Mouse (Mus musculus) thymus, adult 18-20 months (tissue): Measurements from ENCODE around the gene Cwc22.
"Not testable (repeated sequence)": the region's sequence is repeated elsewhere in the genome, so short reads cannot be mapped to it uniquely, and the experiment has no call there.

Experiments
- DNase-seq, 2 experiments: peaks; one replicate each; pipeline ENCODE4 v3.0.0; 2022; ENCODE audit warnings: mixed read lengths in 2 of 2

Gene Cwc22

GRCm38 (mm10) chr2:77895906-77896570 lies 50.1 kb downstream of the Cwc22 start:
- DNase-seq: not testable (repeated sequence)

- DNase-seq: no peak
Measured at GRCm38 (mm10) chr2:77894896-77895295, 51.3 kb downstream of the Cwc22 start.

GRCm38 (mm10) chr2:77893505-77893904 lies 52.7 kb downstream of the Cwc22 start:
- no peak for DNase-seq

- DNase-seq: no peak
Measured at GRCm38 (mm10) chr2:77892573-77892972, 53.6 kb downstream of the Cwc22 start.

DNA sequence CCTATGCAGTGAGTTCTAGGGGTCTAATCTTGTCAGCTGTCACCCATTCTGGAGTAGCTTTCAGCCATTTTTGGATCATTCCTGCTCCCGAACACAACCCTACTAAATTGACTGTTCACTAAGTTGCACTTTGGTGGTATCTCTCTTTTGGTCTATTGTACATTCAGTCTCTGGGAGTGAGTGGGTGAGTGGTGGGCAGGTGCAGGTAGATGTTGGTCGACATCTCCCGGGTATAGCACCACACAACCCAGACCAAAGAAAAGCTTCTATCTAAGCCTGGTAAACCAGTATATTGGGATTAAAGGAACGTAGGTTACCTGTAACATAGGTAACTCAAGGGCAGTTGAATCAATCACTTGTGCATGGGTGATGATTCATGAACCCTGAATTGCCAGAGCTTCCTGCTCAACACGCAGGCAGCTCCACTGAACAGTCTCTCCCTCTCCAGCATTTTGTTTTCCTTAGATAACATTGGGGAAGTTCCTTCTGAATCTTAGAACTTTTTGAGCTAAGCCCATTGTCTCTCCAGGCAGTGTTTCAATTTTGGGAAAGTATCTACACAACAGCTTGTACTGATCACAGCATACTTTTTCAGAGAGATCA lies 55.2 kb downstream of the Cwc22 start:
- DNase-seq: no peak

DNA sequence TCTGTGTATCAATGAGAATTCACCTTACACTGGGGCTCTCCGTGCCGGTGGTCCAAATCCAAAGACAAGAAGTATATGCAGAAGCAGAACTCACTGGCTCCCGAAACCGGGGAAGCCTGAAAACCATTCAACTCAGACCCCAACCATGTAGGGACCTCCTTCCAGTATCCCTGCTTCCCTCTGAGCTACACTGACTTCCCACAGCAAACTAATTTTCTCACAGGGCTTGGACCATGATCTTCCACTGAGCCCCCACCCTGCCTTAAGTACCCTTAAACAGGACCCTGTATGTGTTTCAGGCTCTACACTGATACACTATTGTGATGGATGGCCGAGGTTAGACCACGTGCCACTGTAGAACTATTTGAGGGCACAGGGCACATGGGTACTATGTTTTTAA lies 56.2 kb downstream of the Cwc22 start:
- DNase-seq: no peak

GRCm38 (mm10) chr2:77889401-77889800 lies 56.8 kb downstream of the Cwc22 start:
- DNase-seq: no peak

DNA sequence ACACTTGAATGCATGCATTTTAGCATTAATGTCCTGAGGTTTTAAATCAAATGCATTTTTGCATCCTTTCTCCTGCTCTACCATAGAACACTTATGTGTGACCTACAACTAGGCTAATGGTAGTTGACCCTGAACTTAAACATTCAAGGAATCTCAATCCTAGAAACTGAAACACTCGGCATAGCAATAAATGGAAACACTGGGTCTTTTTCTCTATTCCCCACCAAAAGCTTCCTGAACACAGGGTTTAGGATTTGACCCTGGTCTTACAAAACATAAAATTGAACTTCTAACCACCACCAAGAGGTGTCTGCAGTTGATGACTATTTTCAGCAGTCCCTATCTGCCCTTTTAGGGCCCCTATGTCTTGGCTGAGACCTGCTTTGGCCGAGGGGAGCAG lies 57.3 kb downstream of the Cwc22 start:
- no peak for DNase-seq

GRCm38 (mm10) chr2:77888056-77888455 lies 58.1 kb downstream of the Cwc22 start:
- no peak for DNase-seq

DNA sequence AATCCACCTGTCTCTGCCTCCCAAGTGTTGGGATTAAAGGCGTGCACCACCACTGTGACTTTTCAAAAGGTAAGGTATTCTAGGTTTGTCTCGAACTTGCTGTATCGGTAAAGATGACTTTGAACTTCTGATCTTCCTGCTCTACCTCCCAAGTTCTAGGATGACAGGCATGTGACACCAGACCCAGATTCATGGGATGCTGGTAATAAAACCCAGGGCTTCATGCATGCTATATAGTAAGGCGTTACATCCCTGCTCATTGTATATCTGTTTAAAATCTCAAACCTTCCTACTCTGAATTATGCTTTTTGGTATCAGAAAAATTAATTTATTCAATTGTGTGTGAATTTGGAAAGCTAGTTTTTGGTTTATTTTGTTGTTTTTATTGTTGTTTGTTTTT lies 59.0 kb downstream of the Cwc22 start:
- no peak for DNase-seq

DNA sequence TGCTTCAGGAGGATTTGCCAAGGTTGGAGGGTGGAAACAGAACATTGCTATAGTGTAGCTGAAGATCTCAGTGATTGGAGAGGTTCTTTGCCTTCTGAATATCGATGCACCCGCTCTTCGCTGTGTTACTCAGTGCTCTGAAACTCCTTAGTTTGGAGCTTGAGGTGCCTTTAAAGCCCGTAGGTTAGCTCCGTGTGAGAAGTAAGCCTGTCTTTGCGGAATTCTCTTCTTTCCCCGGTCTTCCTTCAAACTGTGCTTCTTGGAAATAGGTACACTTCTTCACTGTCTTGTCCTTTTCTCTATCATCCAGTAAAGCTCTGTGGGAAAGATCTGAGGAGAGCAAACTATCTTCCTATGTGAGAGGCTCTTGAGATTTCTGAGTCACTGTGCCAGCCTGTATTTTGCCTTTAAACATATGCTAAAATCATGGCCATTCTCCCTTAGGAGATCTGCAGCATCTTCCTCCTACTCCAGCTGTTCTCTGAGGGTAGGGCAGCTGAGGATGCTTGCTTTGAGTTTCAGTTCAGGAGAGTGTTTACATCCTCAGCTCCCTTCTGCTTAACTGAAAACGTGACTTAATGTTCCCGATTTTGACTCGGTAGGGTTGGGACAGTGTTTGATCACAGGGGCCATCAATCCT lies 60.6 kb downstream of the Cwc22 start:
- DNase-seq: no peak

DNA sequence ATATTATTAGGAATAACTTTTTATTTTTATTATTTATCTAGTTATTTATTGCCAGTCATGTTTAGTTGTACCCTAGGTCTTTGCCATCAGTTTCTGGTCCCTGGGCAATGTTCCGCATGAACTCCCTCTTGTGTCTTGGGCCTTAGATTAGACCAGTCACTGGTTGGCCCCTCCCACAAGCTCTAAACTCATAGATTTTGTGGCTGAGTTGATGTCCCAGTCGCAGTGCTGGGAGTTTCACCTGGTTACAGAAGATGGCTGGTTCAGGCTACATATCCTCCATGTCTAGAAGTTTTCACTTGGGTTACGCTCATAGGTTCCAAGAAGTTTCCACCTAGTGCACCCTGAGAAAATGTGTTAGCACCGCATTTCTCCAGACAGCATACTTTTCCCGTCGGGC lies 61.1 kb downstream of the Cwc22 start:
- no peak for DNase-seq

DNA sequence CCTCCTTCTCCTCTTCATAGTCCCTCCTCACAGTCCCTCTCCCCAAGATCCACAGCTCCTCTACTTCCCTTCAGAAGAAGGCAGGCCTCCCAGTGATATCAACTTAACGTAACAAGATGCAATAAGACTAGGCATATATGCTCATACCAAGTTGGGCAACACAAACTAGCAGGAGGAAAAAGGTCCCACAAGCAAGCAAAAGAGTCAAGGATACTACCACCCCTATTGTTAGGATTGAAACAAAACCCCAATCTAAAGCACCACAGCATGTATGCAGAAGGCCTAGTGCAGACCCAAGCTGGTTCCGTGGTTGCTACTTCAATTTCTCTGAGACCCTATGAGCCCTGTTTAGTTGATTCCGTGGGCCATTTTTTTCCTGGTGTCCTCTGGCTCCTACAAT lies 61.7 kb downstream of the Cwc22 start:
- no peak for DNase-seq

DNA sequence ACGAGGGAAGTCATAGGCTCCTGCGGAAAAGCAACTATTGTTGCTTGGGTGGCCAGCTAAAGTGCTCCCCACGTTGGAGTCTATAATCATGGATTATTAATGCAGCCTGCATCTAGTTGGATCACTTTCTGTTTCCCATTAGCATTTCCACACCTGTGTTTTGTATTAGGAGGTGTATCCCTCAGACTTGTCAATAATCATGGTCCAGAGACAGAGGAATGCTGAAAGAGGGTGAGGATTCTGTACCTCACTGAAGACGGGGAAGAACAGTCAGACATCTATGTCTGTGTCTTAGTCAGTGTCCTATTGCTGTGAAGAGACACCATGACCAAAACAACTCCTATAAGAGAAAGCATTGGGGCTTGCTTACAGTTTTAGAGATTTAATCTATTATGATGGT lies 63.2 kb downstream of the Cwc22 start:
- DNase-seq: no peak

DNA sequence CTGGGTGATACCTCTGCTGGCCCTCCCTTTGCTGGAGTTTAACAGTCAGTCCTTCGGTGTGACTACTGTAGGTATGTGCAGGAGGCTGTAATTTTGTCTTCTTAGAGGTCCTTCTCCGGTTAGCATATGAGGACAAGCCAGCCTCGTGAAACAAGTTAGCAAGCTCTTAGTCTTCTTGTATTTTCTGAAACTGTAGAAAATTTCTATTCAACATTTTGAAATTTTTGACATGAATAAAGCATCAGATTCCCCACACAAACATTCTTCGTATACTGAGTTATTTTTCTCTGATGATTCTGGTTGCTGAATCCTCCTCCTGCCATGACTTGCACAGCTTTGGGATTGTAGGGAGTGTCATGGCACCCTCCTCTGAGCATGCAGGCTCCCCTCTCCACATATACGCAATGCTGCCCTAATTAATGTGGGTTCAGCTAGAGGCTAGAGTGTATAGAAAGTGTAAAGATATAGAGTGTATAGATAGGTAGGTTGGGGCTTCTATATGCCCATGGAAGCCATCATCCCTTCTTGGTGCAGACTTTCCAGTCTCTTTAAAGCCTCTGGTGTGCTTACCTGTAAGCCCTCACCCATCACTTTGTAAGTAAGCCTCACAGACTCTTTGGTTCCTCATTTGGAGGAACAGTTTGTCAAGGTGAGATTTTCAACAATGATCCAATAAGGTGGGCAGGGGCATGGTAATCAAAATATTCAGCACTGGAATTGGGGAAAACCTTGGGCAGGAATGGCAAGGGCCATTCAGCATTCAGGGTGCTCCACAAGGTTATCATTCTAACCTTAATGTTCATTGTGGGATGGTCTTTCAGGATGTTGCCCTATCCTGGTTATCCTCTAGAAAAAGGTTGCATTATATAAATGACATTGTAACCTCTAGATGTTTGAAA lies 64.6 kb downstream of the Cwc22 start:
- no peak for DNase-seq

GRCm38 (mm10) chr2:77880351-77880750 lies 65.8 kb downstream of the Cwc22 start:
- no peak for DNase-seq

GRCm38 (mm10) chr2:77879736-77880135 lies 66.4 kb downstream of the Cwc22 start:
- DNase-seq: no peak

DNA sequence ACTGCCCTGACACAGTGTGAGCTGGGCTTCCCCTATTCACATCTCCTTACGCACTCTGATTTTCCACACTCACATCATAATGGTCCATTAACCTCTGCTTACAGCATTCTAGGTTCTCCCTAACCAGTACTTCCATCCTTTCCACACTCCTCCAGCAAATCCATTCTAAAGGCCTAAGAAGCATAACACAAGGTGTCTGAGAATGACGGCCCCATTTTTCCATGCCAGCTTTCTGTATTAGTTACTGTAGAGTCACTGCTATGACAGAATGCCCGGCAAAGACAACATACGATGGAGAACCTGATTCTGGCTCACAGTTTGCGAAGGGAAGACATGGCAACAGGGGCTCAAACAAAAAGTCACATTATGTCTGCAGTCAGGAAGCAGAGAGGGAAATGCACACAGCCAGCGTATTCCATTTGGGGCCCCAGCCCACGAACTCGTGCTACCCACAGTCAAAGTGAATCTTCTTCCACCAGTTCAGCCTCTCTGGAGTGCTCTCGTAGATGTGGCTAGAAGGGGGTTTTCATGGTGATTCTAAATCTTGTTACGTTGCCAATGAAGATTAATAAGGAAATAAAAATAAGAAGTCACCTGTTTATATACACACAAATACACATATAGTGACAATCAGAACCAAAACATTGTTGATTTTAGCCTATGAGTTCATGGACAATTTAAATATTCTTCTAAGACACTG lies 68.9 kb downstream of the Cwc22 start:
- DNase-seq: no peak

GRCm38 (mm10) chr2:77876331-77876730 lies 69.8 kb downstream of the Cwc22 start:
- DNase-seq: no peak

DNA sequence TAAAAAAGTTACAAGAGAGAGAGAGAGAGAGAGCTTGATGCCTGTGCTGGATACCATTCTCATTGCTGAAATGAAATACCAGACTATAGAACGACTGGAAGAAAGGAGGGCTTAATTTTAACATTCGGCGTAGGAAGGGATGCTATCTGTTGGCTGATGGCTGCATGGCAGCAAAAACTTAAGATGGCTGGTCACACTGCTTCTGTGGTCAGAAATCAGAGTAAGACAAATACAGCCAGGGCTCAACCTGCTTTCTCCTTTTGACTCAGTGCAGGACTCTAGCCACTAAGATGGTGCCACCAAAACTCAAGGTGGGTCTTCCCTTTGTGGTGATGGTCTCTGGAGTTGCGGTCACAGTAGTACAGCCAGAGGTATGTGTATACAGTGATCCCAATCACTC lies 70.7 kb downstream of the Cwc22 start:
- no peak for DNase-seq

GRCm38 (mm10) chr2:77874678-77875077 lies 71.5 kb downstream of the Cwc22 start:
- no peak for DNase-seq

- no peak for DNase-seq
Measured at GRCm38 (mm10) chr2:77873806-77874205, 72.4 kb downstream of the Cwc22 start.

DNA sequence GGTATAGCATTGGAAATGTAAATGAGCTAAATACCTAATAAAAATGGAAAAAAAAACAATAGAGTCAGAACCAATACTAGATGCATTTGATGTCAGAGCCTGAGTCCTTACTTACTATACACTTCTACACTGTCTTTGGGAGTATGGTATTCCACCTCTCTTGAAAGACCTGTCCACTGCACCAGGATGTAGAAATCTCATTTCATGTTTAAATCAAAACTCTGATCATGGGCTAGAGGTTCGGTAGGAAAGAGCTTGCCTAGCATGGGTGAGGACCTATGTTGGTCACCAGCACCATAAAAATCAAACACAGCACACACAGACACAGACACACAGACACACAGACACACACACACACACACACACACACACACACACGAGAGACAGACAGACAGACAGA lies 73.5 kb downstream of the Cwc22 start:
- no peak for DNase-seq
